Mouse (Mus musculus): ENCODE results near the gene Adamts20. TPM values are rescaled to one million over a fixed set of nuclear protein-coding genes. Genes with fewer than 3 reads are reported as not detected.

The Adamts20 gene
- polyA plus RNA-seq, 1 experiment from 2014 or later = 3.9 TPM

DNA sequence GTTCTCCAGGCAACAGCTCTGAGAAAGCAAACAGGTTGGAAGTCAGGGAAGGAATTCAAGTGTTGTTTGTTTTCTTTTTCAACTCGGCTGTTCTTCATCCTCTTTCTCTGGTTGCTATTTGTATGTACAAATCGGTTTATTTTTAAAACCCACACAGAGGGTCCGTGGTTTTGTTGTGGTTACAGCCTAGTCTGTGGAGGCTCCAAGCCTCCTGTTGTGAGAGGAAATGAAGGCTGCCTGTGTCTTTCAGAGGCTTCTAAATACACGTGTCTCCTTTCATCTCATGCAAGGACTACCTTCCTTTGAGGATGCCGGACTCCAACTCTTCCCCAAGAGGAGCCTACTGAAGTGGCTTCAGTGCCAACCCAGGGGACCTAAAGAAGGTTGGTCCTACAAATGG is 234.0 kb downstream of the Adamts20 start:
- H3K4me3 ChIP-seq (ENCODE audit: low read depth, low read length) = no peak overlapping the region
- 0 out of 2 replicates have a peak, but pooled peaks cover 5% of the 10 kb centered on the region for H3K4me1 ChIP-seq (replicated peaks; ENCODE audit: control insufficient read depth, insufficient read depth, low read length)
- no peaks in the 10 kb centered on the region for H3K36me3 ChIP-seq (ENCODE audit: control insufficient read depth, insufficient read depth, low read length)
- H3K9me3 ChIP-seq (ENCODE audit: control insufficient read depth, low read length) = 0 out of 2 replicates have a peak, but pooled peaks cover 3% of the 10 kb centered on the region
- DNase-seq (ENCODE audit: low spot score) = no peak
- 40% methylated on average over 5 of the region's 5 CpGs for WGBS
- no peak overlapping the region for H3K27ac ChIP-seq (ENCODE audit: low read depth)
- no peaks in the 10 kb centered on the region for H3K27me3 ChIP-seq (replicated peaks; ENCODE audit: control insufficient read depth, insufficient read depth, low read length)
- H3K9ac ChIP-seq (ENCODE audit: low read length) = no peak overlapping the region
- no peak for ATAC-seq (replicated peaks; ENCODE audit: low FRiP score, low TSS enrichment, low read depth)
- no peak overlapping the region for H3K4me2 ChIP-seq (ENCODE audit: low read length)

DNA sequence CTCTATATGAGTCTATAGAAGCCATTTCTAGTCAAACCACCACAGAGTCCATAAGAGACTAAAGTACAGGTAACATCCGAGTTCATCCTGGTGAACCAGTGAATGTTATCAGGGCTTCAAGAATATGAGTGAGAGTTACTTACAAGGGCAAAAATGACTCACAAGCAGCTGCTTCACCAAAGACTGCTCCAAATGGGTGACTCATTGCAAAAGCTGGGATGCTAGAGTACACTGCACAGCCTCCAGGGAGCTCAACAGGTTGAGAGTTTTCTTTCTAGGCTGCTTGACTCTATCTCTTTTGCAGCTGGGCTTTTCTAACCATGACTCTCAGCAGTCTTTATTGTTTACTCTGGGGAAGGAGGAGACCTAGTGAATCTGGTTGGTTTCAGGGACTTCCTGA is 237.8 kb downstream of the Adamts20 start:
- no peak overlapping the region for H3K27ac ChIP-seq (ENCODE audit: low read depth)
- ATAC-seq (replicated peaks; ENCODE audit: low FRiP score, low TSS enrichment, low read depth) = no peak
- WGBS = 88% methylated on average over 1 of the region's 1 CpGs

GRCm38 (mm10) chr15:94223101-94223500 is 242.1 kb downstream of the Adamts20 start:
- H3K27ac ChIP-seq (ENCODE audit: low read depth) = no peak overlapping the region
- no peaks in the 10 kb centered on the region for H3K36me3 ChIP-seq (ENCODE audit: control insufficient read depth, insufficient read depth, low read length)
- 23% methylated on average over 8 of the region's 8 CpGs for WGBS
- H3K27me3 ChIP-seq (replicated peaks; ENCODE audit: control insufficient read depth, insufficient read depth, low read length) = no peaks in the 10 kb centered on the region
- ATAC-seq (replicated peaks; ENCODE audit: low FRiP score, low TSS enrichment, low read depth) (no peak), DNase-seq (ENCODE audit: low spot score) (no peak)
- H3K9ac ChIP-seq (ENCODE audit: low read length) = no peak overlapping the region
- no peak overlapping the region for H3K4me2 ChIP-seq (ENCODE audit: low read length)
- 0 out of 2 replicates have a peak, but pooled peaks cover 3% of the 10 kb centered on the region for H3K9me3 ChIP-seq (ENCODE audit: control insufficient read depth, low read length)
- peaks cover 29% of the 10 kb centered on the region for H3K4me1 ChIP-seq (replicated peaks; ENCODE audit: control insufficient read depth, insufficient read depth, low read length)
- H3K4me3 ChIP-seq (ENCODE audit: low read depth, low read length) = no peak overlapping the region

More for the DNA sequence above, 237.8 kb downstream of the Adamts20 start:
- Histone ChIP-seq H3K4me1 (replicated peaks; ENCODE audit: control insufficient read depth, insufficient read depth, low read length) (peaks cover 11% of the 10 kb centered on the region), H3K36me3 (ENCODE audit: control insufficient read depth, insufficient read depth, low read length) (no peaks in the 10 kb centered on the region), H3K9me3 (ENCODE audit: control insufficient read depth, low read length) (0 out of 2 replicates have a peak, but pooled peaks cover 3% of the 10 kb centered on the region), H3K4me2 (ENCODE audit: low read length) (no peak overlapping the region), H3K27me3 (replicated peaks; ENCODE audit: control insufficient read depth, insufficient read depth, low read length) (no peaks in the 10 kb centered on the region), H3K9ac (ENCODE audit: low read length) (no peak overlapping the region), H3K4me3 (ENCODE audit: low read depth, low read length) (no peak overlapping the region)
- DNase-seq (ENCODE audit: low spot score) = no peak

DNA sequence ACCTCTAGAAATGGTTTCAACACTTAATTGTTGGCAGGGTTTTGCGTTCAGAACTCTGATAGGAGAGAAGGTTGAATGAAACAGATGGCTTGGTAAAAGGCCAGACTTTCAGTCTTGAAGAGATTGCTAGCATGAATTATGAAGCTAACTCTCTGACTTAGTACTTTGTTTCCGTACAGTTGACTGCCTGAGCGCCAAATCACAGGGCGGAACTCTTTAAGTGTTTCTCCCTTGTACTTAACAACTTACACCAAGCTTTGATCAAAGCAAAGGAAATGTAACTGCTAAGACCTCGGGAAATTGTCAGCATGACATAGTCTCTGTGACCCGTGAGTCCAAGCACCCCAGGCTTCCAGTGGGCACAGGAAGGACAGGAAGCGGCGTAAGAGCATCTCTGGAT is 244.5 kb downstream of the Adamts20 start:
- H3K27ac ChIP-seq (ENCODE audit: low read depth) = no peak overlapping the region
- 56% methylated on average over 8 of the region's 8 CpGs for WGBS

More for the DNA sequence above, 244.5 kb downstream of the Adamts20 start:
- Histone ChIP-seq H3K36me3 (ENCODE audit: control insufficient read depth, insufficient read depth, low read length) (no peaks in the 10 kb centered on the region), H3K4me2 (ENCODE audit: low read length) (no peak overlapping the region), H3K4me1 (replicated peaks; ENCODE audit: control insufficient read depth, insufficient read depth, low read length) (peaks cover 29% of the 10 kb centered on the region), H3K9me3 (ENCODE audit: control insufficient read depth, low read length) (no peaks in the 10 kb centered on the region), H3K9ac (ENCODE audit: low read length) (no peak overlapping the region), H3K4me3 (ENCODE audit: low read depth, low read length) (no peak overlapping the region), H3K27me3 (replicated peaks; ENCODE audit: control insufficient read depth, insufficient read depth, low read length) (no peaks in the 10 kb centered on the region)
- no peak for DNase-seq (ENCODE audit: low spot score)
- ATAC-seq (replicated peaks; ENCODE audit: low FRiP score, low TSS enrichment, low read depth) = no peak

Other genes with a start within 250 kb of the Adamts20 start
- 10.1 and 11.2 TPM in 2 replicates for gene Pus7l, start 78.1 kb upstream of the Adamts20 start, polyA plus RNA-seq (2014; fragmentation: Nextera tagmentation; extraction: Ambion mirVana)
- 8.9 and 9.2 TPM in 2 replicates for gene Irak4, start 78.2 kb upstream of the Adamts20 start, polyA plus RNA-seq (2014; fragmentation: Nextera tagmentation; extraction: Ambion mirVana)
- 97.9 and 101 TPM in 2 replicates for gene Twf1, start 124.5 kb upstream of the Adamts20 start, polyA plus RNA-seq (2014; fragmentation: Nextera tagmentation; extraction: Ambion mirVana)
- gene Tmem117, start 163.8 kb upstream of the Adamts20 start, polyA plus RNA-seq (2014; fragmentation: Nextera tagmentation; extraction: Ambion mirVana) = 2.5 and 3.1 TPM in 2 replicates